Mouse (Mus musculus): ENCODE results near the gene Slc39a1. TPM values are rescaled to one million over a fixed set of nuclear protein-coding genes. Genes with fewer than 3 reads are reported as not detected.
"Not testable (repeated sequence)": the region's sequence is repeated elsewhere in the genome, so short reads cannot be mapped to it uniquely, and the experiment has no call there.

The Slc39a1 gene
- total RNA-seq, 2 experiments from 2014 or later, result 101 to 106 TPM

DNA sequence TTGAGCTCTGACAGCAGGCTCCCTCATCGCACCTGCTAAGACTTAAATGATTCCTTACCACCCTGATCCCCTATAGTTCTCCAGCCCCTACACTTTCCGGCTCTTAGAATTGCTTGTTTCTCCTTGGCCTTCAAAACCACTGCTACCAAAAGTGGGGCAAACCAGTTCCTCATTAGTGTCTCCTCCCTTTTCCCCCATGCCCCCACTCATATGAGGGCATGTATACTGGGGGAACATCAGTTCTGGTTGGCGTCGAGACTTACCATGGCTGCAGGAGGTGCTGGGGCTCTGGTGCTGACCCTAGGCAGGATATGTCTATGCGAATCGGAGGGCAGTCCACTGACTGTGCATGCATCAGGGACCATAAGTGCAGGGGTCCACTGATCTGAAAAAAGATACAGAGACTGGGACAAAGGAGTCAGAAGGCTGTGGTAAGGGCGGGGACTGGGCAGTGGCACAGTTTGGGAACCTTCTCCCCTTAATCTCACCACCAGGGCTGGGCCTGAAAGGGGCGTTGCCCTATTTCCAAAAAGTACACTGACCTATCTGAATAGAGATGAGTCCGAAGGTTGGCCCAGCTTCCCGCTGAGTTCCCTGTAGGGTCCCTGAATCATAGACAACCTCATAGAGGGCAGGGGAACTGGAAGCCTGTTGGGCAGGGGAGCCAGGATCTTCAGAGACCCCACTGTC, 6.2 kb upstream of the Slc39a1 start:
- no peak for DNase-seq

DNA sequence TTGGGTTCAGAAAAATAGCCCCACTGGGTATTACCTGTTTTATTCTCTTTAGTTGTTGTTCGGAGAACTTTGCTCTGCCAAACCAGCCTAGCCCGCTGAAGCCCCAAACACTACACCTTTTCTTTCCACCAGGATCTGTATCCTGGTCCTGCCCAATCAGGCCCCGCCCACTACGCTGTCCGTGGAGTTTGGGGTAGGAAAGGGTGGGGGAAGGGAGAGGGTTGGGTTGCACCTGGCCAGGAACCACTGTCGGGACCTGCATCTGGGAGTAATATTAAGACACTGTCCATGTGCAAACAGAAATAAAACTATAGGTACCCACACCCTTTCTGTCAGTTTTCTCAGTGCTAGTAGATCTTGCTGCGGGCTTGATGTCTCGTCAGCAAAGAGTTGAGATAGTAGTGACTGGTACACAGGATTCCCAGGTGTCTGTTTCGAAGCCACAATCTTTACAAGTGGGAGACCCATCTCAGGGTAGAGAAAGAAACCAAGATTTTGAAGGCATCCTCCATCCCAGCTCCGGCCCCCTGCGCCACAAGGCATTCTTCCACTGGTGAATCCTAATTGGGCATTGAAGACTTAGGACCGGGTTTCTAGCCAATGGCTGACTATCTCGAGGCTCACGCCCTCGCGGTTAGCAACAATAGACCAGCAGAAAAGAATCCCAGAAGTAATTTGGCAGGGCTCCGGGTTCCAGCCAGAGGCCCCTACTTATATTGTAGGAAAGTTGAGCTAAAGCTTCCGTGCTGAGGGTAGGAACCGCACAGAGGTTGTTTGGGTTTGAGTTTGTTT, 4.8 kb upstream of the Slc39a1 start, which contains the start of gene Creb3l4:
TSS of gene Creb3l4 (minus strand) at position 529 of the 792 bp plus-strand sequence.
- peak; percentile 68 for DNase-seq

DNA sequence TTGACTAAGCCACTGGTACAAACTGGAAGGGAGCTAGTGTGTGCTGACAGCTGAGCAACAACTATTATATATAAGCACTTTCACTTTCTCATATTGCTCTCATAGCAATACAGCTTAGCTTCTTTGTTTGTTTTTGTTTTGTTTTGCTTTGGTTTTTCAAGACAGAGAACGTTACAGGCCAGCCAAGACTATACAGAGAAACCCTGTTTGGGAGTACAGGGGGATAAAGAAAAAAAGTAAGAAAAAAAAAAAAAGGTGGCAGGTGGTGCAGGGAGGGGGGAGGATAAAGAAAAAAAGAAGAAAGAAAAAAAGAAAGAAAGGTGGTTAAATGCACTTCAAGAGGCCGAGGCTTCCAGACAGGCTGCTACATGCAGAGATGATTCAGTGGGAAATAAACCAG, 2.6 kb upstream of the Slc39a1 start:
- DNase-seq, result no peak

DNA sequence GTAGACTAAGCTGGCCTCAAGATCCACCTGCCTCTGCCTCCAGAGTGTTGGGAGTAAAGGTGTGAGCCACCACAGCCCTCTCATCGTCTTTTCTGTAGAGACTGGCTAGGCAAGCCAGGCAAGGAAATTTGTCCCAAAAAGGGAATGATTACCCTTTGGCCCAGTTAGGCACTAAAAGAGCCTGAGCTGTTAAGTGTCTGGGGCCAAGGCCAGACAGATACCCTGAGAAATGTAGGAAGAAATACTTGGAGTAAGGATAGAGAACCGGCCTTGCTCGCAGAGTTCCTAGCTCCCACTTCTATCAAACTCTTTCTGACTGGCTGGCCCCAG, 377 bp upstream of the Slc39a1 start:
- no peak for DNase-seq

DNA sequence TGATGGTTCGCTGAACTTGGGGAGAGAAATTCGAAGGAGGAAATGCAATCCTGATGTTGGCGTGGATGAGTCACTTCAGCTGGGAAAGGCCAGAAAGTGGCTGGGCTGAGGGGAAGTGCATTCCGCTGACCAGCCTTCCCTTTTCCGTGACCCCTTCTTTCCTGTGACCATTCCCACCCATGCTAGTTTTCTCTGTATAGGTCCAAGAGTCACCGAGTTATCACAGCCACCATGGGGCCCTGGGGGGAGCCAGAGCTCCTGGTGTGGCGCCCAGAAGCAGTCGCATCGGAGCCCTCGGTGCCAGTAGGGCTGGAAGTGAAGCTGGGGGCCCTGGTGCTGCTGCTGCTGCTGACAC, 751 bp downstream of the Slc39a1 start:
- DNase-seq, result peak; percentile 52

DNA sequence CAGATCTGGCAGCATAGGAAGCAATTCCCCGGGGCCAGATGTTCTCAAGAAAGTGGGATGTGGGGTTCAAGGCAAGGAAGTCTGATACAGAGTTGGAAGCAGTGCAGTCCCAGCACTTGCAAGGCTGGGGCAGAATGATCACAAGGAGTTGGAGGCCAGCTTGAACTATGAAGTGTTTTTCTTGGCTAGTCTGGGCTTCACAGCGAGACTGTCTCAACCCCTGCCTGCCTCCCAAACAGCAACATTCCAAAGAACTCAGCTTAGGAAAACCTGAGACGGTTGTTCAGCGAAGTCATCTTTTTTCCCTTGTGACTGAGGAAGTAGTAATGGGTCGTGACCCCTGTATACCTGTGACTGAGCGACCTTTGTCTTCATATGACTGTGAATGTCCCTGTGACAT, 2.8 kb downstream of the Slc39a1 start:
- DNase-seq, result no peak

DNA sequence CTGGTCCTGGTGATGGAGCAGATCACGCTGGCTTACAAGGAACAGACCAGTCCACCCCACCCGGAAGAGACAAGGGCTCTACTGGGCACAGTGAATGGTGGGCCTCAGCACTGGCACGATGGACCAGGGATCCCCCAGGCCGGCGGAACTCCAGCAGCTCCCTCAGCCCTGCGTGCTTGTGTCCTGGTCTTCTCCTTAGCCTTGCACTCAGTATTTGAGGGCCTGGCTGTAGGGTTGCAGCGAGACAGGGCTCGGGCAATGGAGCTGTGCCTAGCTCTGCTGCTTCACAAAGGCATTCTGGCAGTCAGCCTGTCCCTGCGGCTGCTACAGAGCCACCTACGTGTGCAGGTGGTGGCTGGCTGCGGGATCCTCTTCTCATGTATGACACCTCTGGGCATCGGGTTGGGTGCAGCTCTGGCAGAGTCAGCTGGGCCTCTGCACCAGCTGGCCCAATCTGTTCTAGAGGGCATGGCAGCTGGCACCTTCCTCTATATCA, 3.8 kb downstream of the Slc39a1 start:
- DNase-seq, result not testable (repeated sequence)

DNA sequence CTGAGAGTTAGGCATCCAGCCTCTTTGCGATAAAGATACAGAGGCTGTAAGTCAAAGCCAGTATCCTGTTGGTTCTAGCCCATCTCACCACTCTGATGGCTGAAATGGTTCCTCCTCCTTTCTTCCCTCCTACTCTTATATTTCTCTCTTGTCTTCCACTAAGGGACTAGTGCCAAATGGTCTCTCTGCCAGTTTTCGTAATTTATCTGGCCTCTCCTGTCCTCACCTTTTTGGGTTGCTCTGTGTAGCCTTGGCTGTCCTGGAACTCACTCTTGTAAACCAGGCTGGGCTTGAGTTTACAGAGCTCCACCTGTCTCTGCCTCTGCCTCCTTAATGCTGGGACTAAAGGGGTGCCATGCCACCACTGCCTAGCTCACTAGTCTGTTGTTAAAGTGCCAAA, 4.7 kb downstream of the Slc39a1 start:
- DNase-seq, result not testable (repeated sequence)

DNA sequence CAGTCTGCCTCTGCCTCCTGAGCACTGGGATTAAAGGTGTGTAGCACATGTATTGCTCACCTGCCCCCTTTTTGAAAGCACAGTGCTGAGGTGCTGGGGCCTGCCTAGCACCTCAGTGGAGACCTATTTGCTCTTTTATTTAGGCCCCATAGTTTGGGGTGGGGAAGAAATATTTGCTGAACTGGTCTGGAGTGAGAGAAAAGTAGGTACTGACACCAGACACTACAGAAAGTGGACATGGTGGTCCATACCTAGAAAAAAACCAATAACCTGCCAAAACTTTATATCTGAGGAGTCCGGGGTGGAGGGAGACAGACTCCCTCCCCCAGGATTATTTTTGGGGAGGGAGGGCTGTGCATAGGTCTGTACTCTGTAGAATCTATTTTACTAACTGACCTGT, 5.2 kb downstream of the Slc39a1 start:
- DNase-seq, result not testable (repeated sequence)

DNA sequence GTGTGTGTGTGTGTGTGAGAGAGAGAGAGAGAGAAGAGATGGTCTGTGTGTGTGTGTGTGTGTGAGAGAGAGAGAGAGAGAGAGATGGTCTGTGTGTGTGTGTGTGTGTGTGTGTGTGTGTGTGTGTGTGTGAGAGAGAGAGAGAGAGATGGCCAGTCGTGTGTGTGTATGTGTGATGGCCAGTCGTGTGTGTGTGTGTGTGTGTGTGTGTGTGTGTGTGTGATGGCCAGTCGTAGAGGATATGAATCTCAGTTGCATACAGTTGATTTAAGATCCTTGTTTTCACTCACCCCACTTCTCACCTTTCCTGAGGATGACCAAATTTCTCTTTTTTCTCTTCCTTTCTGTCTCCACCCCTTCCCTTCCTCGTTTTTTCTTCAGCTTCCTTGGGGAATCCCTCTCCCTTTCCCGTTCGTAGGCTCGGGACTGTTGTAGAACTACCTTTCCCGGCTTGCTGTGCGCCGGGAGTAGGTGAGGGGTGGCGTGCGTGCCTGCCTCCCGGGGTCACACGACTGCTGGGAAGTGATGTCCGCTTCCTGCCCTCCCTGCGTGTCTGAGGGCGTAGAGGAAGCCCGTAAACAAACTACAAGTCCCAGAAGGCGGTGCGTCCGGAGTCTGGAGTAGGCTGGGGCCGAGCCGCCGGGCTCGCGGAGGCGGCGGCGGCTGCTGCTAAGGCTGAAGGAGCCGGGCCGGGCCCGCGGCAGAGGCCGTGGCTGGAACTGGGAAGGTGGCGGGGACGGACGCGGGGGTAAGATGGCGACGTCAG, 5.9 kb downstream of the Slc39a1 start, which contains the start of gene Crtc2:
TSS of gene Crtc2 (plus strand) at position 511 of the 766 bp plus-strand sequence.
- peak; percentile 95 for DNase-seq

DNA sequence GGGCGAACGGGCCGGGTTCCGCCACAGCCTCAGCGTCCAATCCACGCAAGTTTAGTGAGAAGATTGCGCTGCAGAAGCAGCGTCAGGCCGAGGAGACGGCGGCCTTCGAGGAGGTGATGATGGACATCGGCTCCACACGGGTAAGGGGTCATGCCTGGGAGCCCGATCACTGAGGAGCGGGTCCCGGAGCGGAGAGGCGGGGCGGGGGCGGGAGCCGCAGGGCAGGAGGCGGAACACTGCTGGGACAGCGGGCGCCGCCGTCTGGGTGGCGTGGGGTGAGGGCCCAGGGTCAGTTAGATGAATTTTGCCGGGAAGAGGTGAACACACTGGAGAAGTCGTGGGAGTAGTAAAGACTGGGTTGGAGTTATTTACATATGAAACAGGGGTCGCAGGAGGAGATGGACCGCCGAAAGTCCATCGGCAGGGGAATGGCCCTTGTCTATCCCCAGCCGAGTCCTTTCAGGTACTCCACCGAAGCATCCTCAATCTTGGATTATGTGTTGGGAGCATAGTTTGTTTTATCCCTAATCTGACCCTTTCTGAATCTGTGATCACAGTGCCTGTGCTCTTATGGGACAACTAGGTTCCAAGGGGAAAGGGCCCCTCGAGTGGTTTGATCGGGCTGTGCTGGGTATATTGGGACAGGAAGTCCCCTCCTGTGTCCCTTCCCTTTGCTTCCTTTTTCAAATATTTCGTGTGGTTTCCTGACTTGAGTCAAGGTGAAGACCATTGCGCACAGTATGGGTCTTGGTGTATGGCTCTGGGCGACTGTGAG, 6.6 kb downstream of the Slc39a1 start:
- DNase-seq, result no peak

DNA sequence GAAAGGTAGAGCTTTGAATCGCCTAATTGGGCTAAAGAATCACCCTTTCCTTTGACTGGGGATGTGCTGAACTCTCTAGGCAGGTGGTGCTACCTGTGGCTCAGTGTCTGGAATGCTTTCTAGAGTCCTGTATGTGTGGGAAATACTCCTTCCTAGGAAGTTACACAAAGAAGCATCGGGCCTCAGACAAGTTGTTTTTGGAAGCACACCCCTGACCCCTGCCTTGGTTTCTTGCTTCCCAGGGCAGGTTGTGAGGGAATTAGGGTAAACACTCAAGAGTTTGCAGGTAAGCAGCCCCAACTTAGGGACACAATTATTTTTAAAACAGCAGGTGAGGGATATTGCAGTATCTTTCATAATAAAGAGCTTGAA, 7.2 kb downstream of the Slc39a1 start:
- no peak for DNase-seq

DNA sequence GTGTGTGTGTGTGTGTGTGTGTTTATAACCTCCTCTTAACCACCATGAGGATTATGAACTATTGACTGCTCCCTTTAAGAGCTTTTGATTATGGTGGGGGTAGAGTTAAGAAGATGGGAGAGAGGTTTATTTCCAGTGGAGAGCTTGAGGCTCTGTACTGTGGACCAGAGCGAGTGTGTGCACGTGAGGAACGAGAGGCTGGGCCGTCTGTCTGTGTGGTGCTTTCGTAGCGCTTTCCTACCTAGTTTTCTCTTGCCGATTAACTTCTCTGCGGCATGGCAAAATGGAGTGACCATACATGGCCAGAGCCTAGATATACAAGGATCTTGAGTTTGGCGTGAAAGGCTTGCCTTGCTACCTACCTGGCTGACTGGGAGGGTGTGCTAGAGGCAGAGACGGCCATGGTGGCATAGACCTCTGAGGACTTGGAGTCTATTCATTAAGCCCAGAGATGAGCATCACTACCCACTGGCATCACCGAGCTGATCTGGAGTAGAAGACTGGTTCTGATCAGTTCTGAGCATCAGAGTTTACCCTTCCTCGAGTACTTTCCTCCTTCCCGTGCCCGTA, 7.9 kb downstream of the Slc39a1 start:
- DNase-seq, result no peak

DNA sequence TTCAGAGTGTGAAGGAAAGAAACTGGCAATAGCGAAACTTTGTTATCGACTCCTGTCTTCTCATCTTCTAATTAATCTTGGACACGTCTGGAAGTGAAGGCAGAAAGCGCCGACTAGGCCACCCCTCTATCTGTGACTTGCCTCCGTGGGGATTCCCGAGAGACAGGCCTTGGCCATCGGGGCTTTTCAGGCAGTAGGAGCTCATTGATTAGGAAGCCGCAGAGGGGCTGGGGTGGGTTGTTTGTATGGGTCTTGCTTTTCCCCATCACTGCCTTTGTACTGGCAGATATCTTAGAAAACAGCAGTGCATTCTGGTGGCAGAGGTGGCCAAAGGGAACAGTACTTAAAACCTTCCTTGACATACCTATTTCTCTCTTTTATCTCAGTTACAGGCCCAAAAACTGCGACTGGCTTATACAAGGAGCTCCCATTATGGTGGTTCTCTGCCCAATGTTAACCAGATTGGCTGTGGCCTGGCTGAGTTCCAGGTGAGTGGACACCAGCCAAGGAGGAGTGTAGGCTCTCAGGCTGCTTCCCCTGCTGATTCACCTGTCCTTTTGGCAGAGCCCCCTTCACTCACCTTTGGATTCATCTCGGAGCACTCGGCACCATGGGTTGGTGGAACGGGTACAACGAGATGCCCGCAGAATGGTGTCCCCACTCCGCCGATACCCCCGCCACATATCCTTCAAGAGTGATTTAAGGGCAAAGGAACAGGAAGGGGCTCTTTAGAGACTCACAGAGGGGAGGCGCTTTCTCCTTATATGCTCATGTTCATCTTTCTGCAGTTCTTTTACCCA, 9.0 kb downstream of the Slc39a1 start:
- no peak for DNase-seq

DNA sequence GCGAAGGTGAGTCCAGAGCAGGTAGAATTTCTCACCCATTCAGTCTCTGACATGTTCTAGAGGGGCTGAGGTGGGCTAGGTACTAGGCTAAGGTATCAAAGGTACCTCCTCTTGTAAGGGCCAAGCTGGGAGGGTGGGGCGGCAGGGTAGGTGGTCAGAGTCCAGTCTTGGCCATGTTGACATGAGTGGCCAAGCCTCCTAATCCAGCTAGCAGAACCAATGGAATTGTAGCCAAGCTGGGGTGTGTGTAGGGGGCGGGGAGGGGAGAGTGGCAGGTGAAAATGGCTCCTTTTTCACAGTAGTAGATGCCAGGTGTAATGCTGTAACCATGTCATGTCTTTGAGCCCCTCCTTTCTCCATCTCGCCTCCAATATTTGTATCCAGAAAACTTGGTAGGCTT, 10.5 kb downstream of the Slc39a1 start:
- DNase-seq, result no peak

DNA sequence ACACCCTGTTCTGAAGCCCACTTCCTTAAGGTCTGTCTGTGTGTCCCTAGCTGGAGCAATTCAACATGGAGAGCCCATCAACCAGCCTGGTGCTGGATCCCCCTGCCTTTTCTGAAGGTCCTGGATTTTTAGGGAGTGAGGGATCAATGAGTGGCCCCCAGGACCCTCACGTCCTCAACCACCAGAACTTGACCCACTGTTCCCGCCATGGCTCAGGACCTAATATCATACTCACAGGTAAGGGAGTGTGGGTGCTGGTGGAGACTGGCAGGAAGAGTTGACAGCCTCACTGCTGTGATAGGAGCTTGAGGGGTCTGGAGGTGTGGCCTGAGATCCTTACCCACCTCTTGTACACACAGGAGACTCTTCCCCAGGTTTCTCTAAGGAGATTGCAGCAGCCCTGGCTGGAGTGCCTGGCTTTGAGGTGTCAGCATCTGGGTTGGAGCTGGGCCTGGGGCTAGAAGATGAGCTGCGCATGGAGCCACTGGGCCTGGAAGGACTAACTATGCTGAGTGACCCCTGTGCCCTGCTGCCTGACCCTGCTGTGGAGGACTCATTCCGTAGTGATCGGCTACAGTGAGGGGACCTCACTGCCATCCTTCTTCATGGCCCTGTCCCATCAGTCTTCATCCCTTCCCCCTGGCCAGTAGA, 15.3 kb downstream of the Slc39a1 start:
- no peak for DNase-seq

DNA sequence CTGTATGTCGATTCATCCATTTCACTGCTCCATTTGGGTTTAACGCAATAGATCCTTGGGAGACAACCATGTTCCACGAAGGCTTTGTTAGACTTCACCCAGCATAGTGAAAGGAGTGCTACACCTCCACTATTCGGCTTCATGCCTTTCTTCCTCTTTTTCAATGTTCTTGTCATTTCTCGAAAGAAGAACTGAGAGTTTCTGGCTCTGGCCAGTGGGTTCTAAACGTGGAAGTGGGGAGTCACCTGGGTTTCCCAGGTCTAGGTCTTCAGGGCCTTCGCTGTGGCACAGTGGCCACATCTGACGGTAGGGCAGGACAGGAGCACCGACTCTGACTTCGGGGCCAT, 16.7 kb downstream of the Slc39a1 start:
- DNase-seq, result no peak

DNA sequence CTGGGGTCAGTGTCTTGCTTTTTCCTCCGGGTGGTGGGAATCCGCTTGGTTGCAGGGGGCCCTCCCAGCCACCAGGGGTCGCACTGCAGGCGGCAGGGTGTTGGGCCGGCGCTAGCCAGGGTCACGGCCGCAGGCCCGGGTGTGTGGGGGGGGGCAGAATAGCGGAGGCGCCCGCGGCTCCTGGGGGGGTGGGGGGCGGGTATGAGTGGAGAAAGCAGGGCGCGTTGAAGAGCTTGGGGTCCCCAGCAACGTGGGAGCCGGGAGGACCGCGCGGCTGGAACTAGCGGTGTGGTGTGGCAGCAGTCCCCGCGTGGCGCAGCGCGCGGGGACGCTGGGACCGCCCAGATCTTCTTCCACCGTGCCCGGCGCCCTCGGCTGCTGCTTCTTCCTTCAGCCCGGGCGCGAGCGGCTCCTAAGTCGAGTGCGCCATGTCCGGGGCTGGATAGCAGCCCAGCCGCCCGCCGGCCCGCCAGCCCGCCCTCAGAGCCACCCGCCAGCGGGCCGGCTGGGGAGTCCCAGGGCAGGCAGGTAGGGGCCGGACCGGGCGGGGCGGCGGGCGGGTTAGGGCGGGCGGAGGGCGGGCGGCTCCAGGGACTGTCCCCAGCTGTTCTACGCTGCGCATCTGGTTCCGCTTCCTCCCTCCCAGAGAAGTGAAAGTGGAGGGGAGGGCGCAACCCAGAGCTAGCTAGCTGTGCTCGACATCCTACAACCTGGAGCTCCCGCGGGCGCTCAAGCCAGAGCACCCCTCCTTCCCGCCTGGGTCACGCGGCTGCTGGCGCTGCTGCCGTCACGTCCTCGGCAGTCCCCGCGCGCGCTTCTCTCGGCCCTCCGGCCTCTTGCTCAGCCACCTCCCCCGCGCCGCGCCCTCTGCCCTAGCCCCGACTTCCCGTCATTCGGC, 17.3 kb downstream of the Slc39a1 start, which contains the start of gene Dennd4b:
TSS of gene Dennd4b (plus strand) at position 152 of the 898 bp plus-strand sequence.
- peak; percentile 98 for DNase-seq

DNA sequence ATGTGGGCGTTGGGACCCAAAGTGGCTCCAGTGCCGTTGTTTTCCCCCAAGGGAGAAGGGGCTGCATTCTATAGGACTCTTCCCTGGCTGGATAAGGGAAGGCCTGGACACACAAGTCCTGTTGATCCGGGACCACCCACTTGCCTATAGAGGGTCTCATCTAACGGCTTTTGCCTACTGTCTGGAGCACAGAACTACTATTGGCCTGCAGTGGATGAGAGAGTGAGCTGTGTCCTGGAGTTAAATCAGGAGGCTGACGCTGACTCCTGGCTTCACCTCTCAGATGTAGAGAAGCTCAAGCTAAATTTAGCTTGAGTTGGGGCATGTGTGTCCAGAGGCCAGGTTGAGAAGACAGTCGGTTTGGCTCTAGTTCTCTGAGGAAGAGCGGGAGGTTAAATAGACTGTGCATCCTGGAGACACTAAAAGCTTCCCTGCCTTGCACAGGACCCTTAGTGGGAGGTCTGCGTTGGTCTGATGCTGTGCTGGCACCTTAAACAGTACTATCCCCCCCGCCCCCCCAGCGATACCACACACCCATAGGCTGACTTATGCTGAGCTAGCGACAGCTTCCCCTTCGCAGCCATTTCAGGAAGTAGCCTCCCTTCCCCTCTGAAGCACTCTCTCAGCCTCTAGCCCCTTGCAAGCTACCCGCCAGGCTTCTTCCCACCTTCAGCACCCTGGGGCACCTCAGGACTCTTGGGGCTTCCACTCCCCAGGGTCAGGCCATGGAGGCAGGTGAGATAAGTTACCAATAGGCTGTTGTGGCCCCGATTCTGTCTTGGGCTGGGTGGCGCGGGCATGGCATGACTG, 18.2 kb downstream of the Slc39a1 start:
- DNase-seq, result peak; percentile 26

Measured in heart, postnatal 4 days (tissue).